Mouse (Mus musculus) adrenal gland, postnatal 10 days (tissue): ENCODE results near the gene Ifitm6. TPM values are rescaled to one million over a fixed set of nuclear protein-coding genes. Genes with fewer than 3 reads are reported as not detected.
"Not testable (repeated sequence)": the region's sequence is repeated elsewhere in the genome, so short reads cannot be mapped to it uniquely, and the experiment has no call there.

Experiments
- DNase-seq: peaks from one replicate; pipeline ENCODE4 v3.0.0; 2021; ENCODE audit warnings: mixed read lengths
- long read RNA-seq, 2 experiments: library from polyadenylated mRNA; stranded (forward); transcript quantifications; one replicate each; pipeline ENCODE4 v2.0.0; 2021
- total RNA-seq, 2 experiments: library from RNA; stranded (reverse); gene quantifications; 2 replicates each; pipeline ENCODE4 v1.2.3; 2021

Gene Ifitm6
- total RNA-seq: 1 to 10 TPM; 1.7 to 3.2 TPM
- long read RNA-seq, experiment 1, partial matches to known transcripts: 0 of 2 reads
- long read RNA-seq, experiment 1, other reads (novel, unspliced or antisense): 0 of 2 reads
- long read RNA-seq, experiment 2: 0 reads

- DNase-seq: not testable (repeated sequence)
Measured at GRCm38 (mm10) chr7:141017824-141018223, at the start of gene Ifitm6. Gene Ifitm6 (minus strand): TSS chr7:141017924.

- no peak for DNase-seq
Measured at GRCm38 (mm10) chr7:141064576-141064975, 46.9 kb upstream of the Ifitm6 start.

- no peak for DNase-seq
Measured at GRCm38 (mm10) chr7:141064175-141064574, 46.5 kb upstream of the Ifitm6 start.

- no peak for DNase-seq
Measured at GRCm38 (mm10) chr7:141063353-141063752, 45.6 kb upstream of the Ifitm6 start.

- DNase-seq: no peak
Measured at GRCm38 (mm10) chr7:141062525-141062924, 44.8 kb upstream of the Ifitm6 start.

GRCm38 (mm10) chr7:141061269-141061692 lies 43.6 kb upstream of the Ifitm6 start:
- no peak for DNase-seq

- DNase-seq: peak; percentile 78
Measured at GRCm38 (mm10) chr7:141060426-141061242, 42.9 kb upstream of the Ifitm6 start, which contains the start of gene B4galnt4. Gene B4galnt4 (plus strand): TSS chr7:141061104.

- DNase-seq: no peak
Measured at GRCm38 (mm10) chr7:141059929-141060328, 42.2 kb upstream of the Ifitm6 start.

GRCm38 (mm10) chr7:141058601-141059341 lies 41.0 kb upstream of the Ifitm6 start:
- no peak for DNase-seq

GRCm38 (mm10) chr7:141057541-141057940 lies 39.8 kb upstream of the Ifitm6 start:
- no peak for DNase-seq

- DNase-seq: no peak
Measured at GRCm38 (mm10) chr7:141056976-141057375, 39.3 kb upstream of the Ifitm6 start.

- DNase-seq: no peak
Measured at GRCm38 (mm10) chr7:141055785-141056184, 38.1 kb upstream of the Ifitm6 start.

GRCm38 (mm10) chr7:141052421-141052820 lies 34.7 kb upstream of the Ifitm6 start:
- DNase-seq: no peak

- no peak for DNase-seq
Measured at GRCm38 (mm10) chr7:141052016-141052415, 34.3 kb upstream of the Ifitm6 start.

- DNase-seq: no peak
Measured at GRCm38 (mm10) chr7:141051060-141051685, 33.4 kb upstream of the Ifitm6 start.

GRCm38 (mm10) chr7:141049326-141049725 lies 31.6 kb upstream of the Ifitm6 start:
- DNase-seq: no peak

- DNase-seq: peak; percentile 94
Measured at GRCm38 (mm10) chr7:141048226-141049218, 30.8 kb upstream of the Ifitm6 start.

- DNase-seq: peak; percentile 76
Measured at GRCm38 (mm10) chr7:141047581-141048225, 30.0 kb upstream of the Ifitm6 start.

- DNase-seq: peak; percentile 15
Measured at GRCm38 (mm10) chr7:141046931-141047580, 29.3 kb upstream of the Ifitm6 start.

- DNase-seq: no peak
Measured at GRCm38 (mm10) chr7:141042539-141042938, 24.8 kb upstream of the Ifitm6 start.
